Mouse (Mus musculus): ENCODE results near the gene Defb26. TPM values are rescaled to one million over a fixed set of nuclear protein-coding genes. Genes with fewer than 3 reads are reported as not detected.

Defb26 gene
- polyA plus RNA-seq, 1 experiment from 2014 or later = not detected

DNA sequence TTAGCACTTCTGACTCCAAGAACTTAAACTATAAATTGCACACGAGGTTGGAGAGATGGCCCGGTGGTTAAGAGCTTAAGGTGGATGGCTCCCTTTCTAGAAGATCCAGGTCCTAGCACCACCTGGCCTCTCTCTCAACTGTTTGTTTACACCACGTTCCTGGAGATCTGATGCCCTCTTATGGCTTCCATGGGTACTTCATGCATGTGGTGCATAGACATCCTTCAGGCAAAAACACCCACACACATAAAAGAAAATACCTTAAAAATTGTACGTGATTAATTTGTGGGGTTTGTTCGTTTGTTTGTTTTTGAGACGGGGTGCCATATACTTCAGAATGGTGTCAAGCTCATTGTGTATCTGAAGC is 10.6 kb downstream of the Defb26 start:
- ATAC-seq = no peak
- Histone ChIP-seq H3K27ac (no peak overlapping the region), H3K27me3 (replicated peaks) (no peaks in the 10 kb centered on the region), H3K9ac (no peak overlapping the region), H3K36me3 (no peaks in the 10 kb centered on the region), H3K4me1 (no peaks in the 10 kb centered on the region), H3K4me3 (no peak overlapping the region), H3K4me2 (no peak overlapping the region), H3K9me3 (replicated peaks) (no peaks in the 10 kb centered on the region)
- WGBS (ENCODE audit: insufficient replicate concordance) = 61% methylated on average over 6 of the region's 6 CpGs

DNA sequence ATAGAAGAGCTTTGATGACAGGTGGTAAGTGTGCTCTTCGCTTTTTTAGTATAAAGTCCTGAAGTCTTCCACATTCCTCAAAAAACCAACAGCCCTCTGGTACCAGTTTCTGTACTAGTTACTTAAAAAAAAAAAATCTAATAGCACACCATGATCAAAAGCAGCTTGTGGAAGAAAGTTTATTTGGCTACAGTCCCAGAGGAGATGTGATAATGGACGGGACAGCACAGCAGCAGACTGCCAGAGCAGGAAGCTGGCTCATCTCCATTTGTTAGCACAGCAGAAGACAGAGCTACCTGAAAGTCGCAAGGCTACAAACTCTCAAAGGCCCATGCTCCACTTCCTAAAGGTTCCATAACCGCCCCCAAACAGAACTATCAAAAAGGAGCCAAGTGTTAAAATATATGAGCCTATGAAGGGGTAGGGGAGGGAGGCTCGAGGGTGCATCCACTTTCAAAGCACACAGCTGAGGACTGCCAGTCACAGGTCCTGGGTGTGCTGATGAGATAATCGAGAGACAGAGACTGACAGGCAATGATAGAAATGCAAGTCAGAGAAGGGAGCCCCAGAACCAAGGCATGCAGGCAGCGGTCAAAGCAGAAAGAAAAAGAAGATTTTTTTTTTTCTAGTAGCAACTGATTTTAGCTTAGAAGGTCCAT is 11.2 kb downstream of the Defb26 start:
- Histone ChIP-seq H3K4me3 (no peak overlapping the region), H3K36me3 (no peaks in the 10 kb centered on the region), H3K4me1 (no peaks in the 10 kb centered on the region), H3K9ac (no peak overlapping the region), H3K27ac (no peak overlapping the region), H3K27me3 (replicated peaks) (no peaks in the 10 kb centered on the region), H3K9me3 (replicated peaks) (no peaks in the 10 kb centered on the region), H3K4me2 (no peak overlapping the region)
- ATAC-seq = no peak
- 45% methylated on average over 7 of the region's 7 CpGs for WGBS (ENCODE audit: insufficient replicate concordance)

DNA sequence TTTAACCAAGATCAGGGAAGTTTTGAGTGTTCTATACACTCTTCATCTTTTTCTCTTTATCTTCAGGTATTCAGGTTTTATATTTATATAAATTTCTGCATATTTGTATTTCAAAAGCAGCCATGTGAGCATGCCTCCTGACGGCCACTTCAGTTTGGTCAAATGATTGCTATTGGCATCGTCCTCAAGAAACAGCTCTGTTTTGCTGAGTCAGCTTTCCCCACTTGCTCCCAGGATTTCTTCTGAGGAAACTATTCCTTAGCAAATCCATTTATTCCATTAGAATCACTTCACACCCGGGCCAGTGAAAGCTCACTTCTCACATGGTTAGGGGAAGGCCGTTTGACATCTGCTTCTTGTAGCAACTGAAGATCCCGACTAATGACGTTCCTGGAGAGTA is 13.5 kb downstream of the Defb26 start:
- 65% methylated on average over 6 of the region's 6 CpGs for WGBS (ENCODE audit: insufficient replicate concordance)
- Histone ChIP-seq H3K9ac (no peak overlapping the region), H3K4me1 (no peaks in the 10 kb centered on the region), H3K36me3 (no peaks in the 10 kb centered on the region), H3K9me3 (replicated peaks) (no peaks in the 10 kb centered on the region), H3K4me3 (no peak overlapping the region), H3K27me3 (replicated peaks) (no peaks in the 10 kb centered on the region), H3K4me2 (no peak overlapping the region), H3K27ac (no peak overlapping the region)
- no peak for ATAC-seq

DNA sequence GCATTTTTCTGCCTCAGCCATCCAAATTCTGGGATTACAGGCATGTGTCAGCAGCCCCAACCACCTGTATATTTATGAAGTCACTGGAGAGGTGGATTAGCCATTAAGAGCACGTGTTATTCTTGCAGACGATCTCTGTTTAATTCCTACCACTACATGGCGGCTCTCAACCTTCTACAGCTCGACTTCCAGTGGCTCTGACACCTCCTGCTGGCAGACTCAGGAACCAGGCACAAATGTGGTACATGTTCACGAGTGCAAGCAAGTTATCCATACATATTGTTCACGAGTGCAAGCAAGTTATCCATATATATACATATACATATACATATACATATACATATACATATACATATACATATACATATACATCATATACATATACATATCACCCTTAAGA is 18.3 kb downstream of the Defb26 start:
- Histone ChIP-seq H3K27me3 (replicated peaks) (no peaks in the 10 kb centered on the region), H3K27ac (no peak overlapping the region), H3K4me1 (no peaks in the 10 kb centered on the region), H3K36me3 (no peaks in the 10 kb centered on the region), H3K9ac (no peak overlapping the region), H3K9me3 (replicated peaks) (no peaks in the 10 kb centered on the region), H3K4me2 (no peak overlapping the region), H3K4me3 (no peak overlapping the region)
- ATAC-seq = no peak
- 48% methylated on average over 6 of the region's 6 CpGs for WGBS (ENCODE audit: insufficient replicate concordance)

DNA sequence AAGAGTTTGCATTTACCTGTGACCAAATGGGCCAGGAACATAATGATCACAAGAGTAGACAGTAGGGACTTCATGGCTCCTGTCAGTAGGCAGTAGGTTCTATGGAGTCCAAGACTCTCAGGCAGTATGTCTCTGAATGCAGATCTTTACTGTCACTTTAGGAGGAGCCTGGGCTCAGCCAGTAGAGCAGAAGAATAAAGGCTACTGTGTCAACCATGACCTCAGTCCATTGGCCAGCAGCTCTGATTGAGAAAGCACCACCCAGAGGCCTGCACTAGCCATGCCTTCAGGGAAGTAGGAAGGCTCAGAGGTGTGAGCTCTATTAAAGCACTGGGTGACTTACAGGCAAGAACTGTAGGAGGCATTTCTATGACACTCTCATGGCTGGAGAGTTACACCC is 21.5 kb downstream of the Defb26 start, which contains the start of gene Defb22:
Defb22 (minus strand) TSS at position 101 of the 400 bp plus-strand sequence.
- no peak within 1 kb of the TSS for H3K4me2 ChIP-seq
- no peaks in the 10 kb centered on the region for H3K36me3 ChIP-seq
- no peak within 1 kb of the TSS for H3K9ac ChIP-seq
- H3K27me3 ChIP-seq (replicated peaks) = no peaks in the 10 kb centered on the region
- H3K4me3 ChIP-seq = no peak within 1 kb of the TSS
- H3K27ac ChIP-seq = no peak within 1 kb of the TSS
- no peaks in the 10 kb centered on the region for H3K4me1 ChIP-seq
- no peak for ATAC-seq
- H3K9me3 ChIP-seq (replicated peaks) = no peaks in the 10 kb centered on the region

DNA sequence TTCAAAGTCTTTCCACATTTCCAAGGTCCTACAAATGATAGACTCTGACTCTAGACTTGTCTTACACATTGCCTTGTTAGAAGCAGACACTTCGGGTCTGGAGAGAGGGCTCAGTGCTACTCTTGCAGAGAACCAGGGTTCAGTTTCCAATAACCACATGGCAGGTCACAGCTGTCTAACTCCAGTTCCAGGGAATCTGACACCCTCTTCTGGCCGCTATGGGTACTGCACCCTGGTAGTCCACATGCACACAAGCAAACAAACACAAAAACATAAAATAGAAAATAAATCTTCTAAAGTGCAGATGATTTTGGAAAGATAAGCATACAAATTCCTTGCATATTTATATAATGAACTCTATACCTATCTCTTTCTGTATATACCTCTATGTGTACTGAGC is 24.5 kb downstream of the Defb26 start:
- no peaks in the 10 kb centered on the region for H3K9me3 ChIP-seq (replicated peaks)
- no peak overlapping the region for H3K4me2 ChIP-seq
- no peaks in the 10 kb centered on the region for H3K36me3 ChIP-seq
- H3K4me1 ChIP-seq = no peaks in the 10 kb centered on the region
- H3K4me3 ChIP-seq = no peak overlapping the region
- no peak overlapping the region for H3K27ac ChIP-seq
- H3K27me3 ChIP-seq (replicated peaks) = no peaks in the 10 kb centered on the region
- no peak overlapping the region for H3K9ac ChIP-seq
- WGBS (ENCODE audit: insufficient replicate concordance) = 53% methylated on average over 2 of the region's 2 CpGs
- ATAC-seq = no peak

DNA sequence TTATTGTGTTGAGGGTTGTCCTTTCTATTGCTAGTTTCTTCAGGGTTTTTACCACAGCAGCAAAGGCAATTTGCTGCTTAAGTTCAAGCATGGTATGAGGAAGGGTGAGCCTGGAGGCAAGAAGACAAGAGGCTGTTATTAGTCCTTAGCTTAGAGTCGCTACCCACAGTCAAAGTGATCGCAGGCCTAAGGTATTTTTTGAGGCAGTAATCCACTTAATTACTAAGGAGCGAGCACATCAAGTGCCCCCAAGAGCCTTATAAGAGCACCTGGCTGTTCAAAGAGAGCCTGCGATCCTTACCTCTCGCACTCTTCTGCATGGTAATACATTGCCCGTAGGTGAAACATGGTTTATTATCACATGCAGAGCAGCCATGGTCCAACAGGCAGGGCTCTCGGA is 29.8 kb downstream of the Defb26 start:
- Histone ChIP-seq H3K9ac (no peak overlapping the region), H3K4me1 (no peaks in the 10 kb centered on the region), H3K4me2 (no peak overlapping the region), H3K27me3 (replicated peaks) (no peaks in the 10 kb centered on the region), H3K9me3 (replicated peaks) (no peaks in the 10 kb centered on the region), H3K36me3 (no peaks in the 10 kb centered on the region), H3K4me3 (no peak overlapping the region), H3K27ac (no peak overlapping the region)
- ATAC-seq = no peak
- WGBS (ENCODE audit: insufficient replicate concordance) = 75% methylated on average over 7 of the region's 7 CpGs

DNA sequence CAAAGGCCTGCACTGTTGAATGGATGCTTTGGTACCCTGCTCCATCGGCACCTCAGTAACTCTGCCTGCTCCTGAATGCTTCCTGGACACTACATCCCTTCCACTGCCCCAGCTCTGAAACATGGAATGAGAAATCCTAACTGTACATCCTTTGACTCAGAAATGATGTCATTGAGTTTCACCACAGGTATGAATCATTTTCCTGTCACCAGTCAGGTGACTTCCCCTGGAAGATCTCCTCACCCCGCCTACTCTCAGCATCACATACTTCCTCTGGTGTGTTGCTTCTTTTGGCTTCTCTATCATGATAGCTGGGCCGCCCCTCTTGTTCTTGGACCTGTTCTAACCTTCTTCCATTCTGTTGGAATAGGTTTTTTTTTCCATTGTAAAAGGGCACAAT is 30.6 kb downstream of the Defb26 start:
- no peak for ATAC-seq
- Histone ChIP-seq H3K36me3 (no peaks in the 10 kb centered on the region), H3K27me3 (replicated peaks) (no peaks in the 10 kb centered on the region), H3K9ac (no peak overlapping the region), H3K4me1 (no peaks in the 10 kb centered on the region), H3K27ac (no peak overlapping the region), H3K4me2 (no peak overlapping the region), H3K4me3 (no peak overlapping the region), H3K9me3 (replicated peaks) (no peaks in the 10 kb centered on the region)
- 54% methylated on average over 3 of the region's 3 CpGs for WGBS (ENCODE audit: insufficient replicate concordance)

DNA sequence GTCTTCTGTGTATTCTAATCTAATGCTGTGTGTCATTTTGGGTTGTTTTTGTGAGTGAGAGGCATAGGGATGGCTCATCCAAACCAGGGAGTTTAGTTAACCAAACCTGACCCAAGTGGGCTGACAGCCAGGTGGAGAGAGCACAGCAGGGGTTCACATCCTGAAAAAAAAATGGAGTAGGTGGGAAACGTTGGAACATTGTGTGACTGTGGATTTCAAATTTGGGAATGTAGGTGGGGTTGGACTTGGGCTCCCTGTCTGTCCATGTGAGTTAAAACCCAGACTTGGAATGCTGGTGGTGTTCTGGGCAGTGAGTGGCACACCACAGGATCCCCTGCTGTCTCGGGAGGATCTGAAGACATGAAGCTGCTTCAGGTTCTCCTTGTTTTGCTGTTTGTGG is 34.7 kb downstream of the Defb26 start, which contains the start of gene Defb20:
Defb20 (plus strand) TSS at position 301 of the 400 bp plus-strand sequence.
- 45% methylated on average over 2 of the region's 2 CpGs for WGBS (ENCODE audit: insufficient replicate concordance)
- no peaks in the 10 kb centered on the region for H3K4me1 ChIP-seq

DNA sequence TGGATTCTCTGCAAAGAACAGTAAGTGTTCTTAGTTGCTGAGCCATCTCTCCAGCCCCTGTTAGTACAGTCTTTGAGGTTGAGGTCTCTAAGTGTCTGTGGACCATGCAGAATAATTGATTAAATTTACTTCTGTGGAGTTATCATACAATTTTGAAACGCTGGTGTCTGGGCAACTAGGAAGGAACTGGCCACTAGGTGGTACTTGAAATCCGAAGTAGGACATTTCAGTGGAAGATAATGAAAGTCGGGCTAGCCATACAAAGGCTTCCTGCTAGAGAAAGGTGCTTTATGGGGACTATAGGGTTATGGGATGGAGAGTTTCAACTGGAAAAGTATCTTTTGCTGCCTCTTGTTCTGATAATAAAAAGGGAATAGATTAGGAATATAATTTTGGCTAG is 39.1 kb downstream of the Defb26 start:
- no peak overlapping the region for H3K4me2 ChIP-seq

More for the DNA sequence above, 34.7 kb downstream of the Defb26 start, which contains the start of gene Defb20:
- no peak for ATAC-seq
- Histone ChIP-seq H3K36me3 (no peaks in the 10 kb centered on the region), H3K9ac (no peak within 1 kb of the TSS), H3K4me3 (no peak within 1 kb of the TSS), H3K4me2 (no peak within 1 kb of the TSS), H3K27me3 (replicated peaks) (peaks cover 4% of the 10 kb centered on the region; the same call in 1 of the 2 replicates), H3K9me3 (replicated peaks) (no peaks in the 10 kb centered on the region), H3K27ac (no peak within 1 kb of the TSS)

DNA sequence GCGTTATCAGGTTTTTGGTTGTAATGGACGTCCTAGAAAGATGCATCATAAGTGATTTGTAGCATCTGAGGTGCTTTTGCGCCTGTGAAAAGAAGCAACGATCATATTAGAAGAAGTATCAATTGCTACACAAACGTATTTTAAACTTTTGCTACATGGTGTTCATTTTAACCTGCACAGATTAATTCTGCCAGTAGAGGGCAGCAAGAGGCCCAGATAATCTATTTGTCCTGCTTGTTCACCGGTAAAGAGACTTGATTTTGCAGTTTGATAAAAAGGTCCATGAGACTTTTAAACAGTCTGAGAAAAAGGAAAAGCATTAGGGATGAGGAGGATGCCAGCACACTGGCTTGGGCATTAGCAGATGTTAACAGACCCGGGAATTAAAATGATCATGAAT is 40.5 kb downstream of the Defb26 start:
- Histone ChIP-seq H3K4me3 (no peak overlapping the region), H3K9me3 (replicated peaks) (no peaks in the 10 kb centered on the region), H3K36me3 (no peaks in the 10 kb centered on the region), H3K27ac (no peak overlapping the region), H3K9ac (no peak overlapping the region), H3K4me1 (no peaks in the 10 kb centered on the region), H3K27me3 (replicated peaks) (peaks cover 9% of the 10 kb centered on the region; the same call in 1 of the 2 replicates), H3K4me2 (no peak overlapping the region)
- no peak for ATAC-seq
- WGBS (ENCODE audit: insufficient replicate concordance) = 24% methylated on average over 7 of the region's 7 CpGs

More for the DNA sequence above, 39.1 kb downstream of the Defb26 start:
- no peaks in the 10 kb centered on the region for H3K9me3 ChIP-seq (replicated peaks)
- no peaks in the 10 kb centered on the region for H3K4me1 ChIP-seq
- WGBS (ENCODE audit: insufficient replicate concordance) = 20% methylated on average over 3 of the region's 3 CpGs
- H3K27me3 ChIP-seq (replicated peaks) = peaks cover 9% of the 10 kb centered on the region; the same call in 1 of the 2 replicates
- no peak overlapping the region for H3K9ac ChIP-seq
- H3K36me3 ChIP-seq = no peaks in the 10 kb centered on the region
- H3K4me3 ChIP-seq = no peak overlapping the region
- no peak overlapping the region for H3K27ac ChIP-seq
- no peak for ATAC-seq

DNA sequence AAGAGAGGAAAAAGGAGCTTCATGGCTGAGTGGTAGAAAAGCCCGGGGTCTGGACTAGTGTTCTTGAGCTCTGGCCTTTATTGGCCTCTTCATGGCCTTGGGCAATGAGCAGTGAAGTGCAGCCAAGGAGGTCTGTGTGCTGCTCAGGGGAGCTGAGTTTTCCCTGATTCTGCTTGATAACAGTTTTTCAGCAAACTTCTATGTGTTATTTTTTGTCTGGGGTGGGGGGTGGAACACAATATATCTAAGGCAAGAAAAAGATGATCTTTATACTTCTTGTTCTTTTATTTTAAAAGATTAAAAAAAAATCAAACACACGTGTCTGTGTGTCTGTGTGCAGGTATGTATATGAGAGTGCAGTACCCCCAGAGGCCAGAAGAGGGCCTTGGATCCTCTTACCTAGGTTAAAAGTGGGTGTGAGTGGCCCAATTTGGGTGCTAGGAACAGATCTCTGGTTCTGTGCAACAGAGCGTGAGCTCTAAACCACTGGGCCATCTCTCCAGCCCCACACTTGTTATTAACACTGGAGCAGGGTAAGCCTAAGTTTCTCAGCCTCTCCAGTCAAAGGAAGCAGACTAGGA is 46.8 kb downstream of the Defb26 start, which contains the start of gene Defb23:
Defb23 (minus strand) TSS at position 51 of the 581 bp plus-strand sequence.
- no peaks in the 10 kb centered on the region; the same call in 1 of the 2 replicates for H3K9me3 ChIP-seq (replicated peaks)
- no peaks in the 10 kb centered on the region for H3K4me1 ChIP-seq
- peaks cover 7% of the 10 kb centered on the region; the same call in 1 of the 2 replicates for H3K27me3 ChIP-seq (replicated peaks)
- H3K4me2 ChIP-seq = no peak within 1 kb of the TSS
- no peak within 1 kb of the TSS for H3K9ac ChIP-seq
- no peaks in the 10 kb centered on the region for H3K36me3 ChIP-seq
- no peak within 1 kb of the TSS for H3K4me3 ChIP-seq
- H3K27ac ChIP-seq = no peak within 1 kb of the TSS
- 81% methylated on average over 3 of the region's 3 CpGs for WGBS (ENCODE audit: insufficient replicate concordance)
- ATAC-seq = no peak
